Mouse (Mus musculus): Measurements from ENCODE around the gene Ncs1. TPM values are rescaled to one million over a fixed set of nuclear protein-coding genes. Genes with fewer than 3 reads are reported as not detected.
A peak's percentile ranks its signal among the peaks of the same experiment; 100 is the strongest.

Ncs1 gene
- polyA plus RNA-seq, 1 experiment from 2014 or later, result 0.62 TPM

- Histone ChIP-seq H3K4me2 (ENCODE audit: low read depth, low read length) (no peak overlapping the region), H3K27me3 (ENCODE audit: insufficient read depth, low read length) (no peaks in the 10 kb centered on the region), H3K4me1 (ENCODE audit: insufficient read depth) (no peaks in the 10 kb centered on the region), H3K9me3 (ENCODE audit: low read length) (no peaks in the 10 kb centered on the region), H3K9ac (replicated peaks) (no peak overlapping the region), H3K4me3 (ENCODE audit: low read depth, low read length) (no peak overlapping the region), H3K27ac (ENCODE audit: low read depth) (no peak overlapping the region), H3K36me3 (replicated peaks; ENCODE audit: insufficient read depth, low read length) (no peaks in the 10 kb centered on the region)
- ATAC-seq, result no peak
- no peak for DNase-seq
- TF ChIP-seq EP300 (IDR thresholded peaks at IDR 0.05; ENCODE audit: low read depth), result no peak
- no peak for TF ChIP-seq CTCF (IDR thresholded peaks at IDR 0.05; ENCODE audit: low read depth)
- 68% methylated on average over 6 of the region's 6 CpGs for WGBS (ENCODE audit: insufficient replicate concordance)
Measured at GRCm38 (mm10) chr2:31267447-31267846, 21.8 kb downstream of the Ncs1 start.

- TF ChIP-seq EP300 (IDR thresholded peaks at IDR 0.05; ENCODE audit: low read depth) (no peak), CTCF (IDR thresholded peaks at IDR 0.05; ENCODE audit: low read depth) (no peak)
- WGBS (ENCODE audit: insufficient replicate concordance), result 38% methylated on average over 5 of the region's 5 CpGs
- no peak overlapping the region for H3K4me3 ChIP-seq (ENCODE audit: low read depth, low read length)
- no peaks in the 10 kb centered on the region for H3K9me3 ChIP-seq (ENCODE audit: low read length)
- no peaks in the 10 kb centered on the region for H3K4me1 ChIP-seq (ENCODE audit: insufficient read depth)
- no peak overlapping the region for H3K27ac ChIP-seq (ENCODE audit: low read depth)
- no peak overlapping the region for H3K9ac ChIP-seq (replicated peaks)
- H3K36me3 ChIP-seq (replicated peaks; ENCODE audit: insufficient read depth, low read length), result no peaks in the 10 kb centered on the region
- ATAC-seq (no peak), DNase-seq (no peak)
- H3K27me3 ChIP-seq (ENCODE audit: insufficient read depth, low read length), result no peaks in the 10 kb centered on the region
- H3K4me2 ChIP-seq (ENCODE audit: low read depth, low read length), result no peak overlapping the region
Measured at GRCm38 (mm10) chr2:31268631-31269030, 23.0 kb downstream of the Ncs1 start.

GRCm38 (mm10) chr2:31269188-31269587 lies 23.6 kb downstream of the Ncs1 start:
- Histone ChIP-seq H3K9ac (replicated peaks) (no peak overlapping the region), H3K9me3 (ENCODE audit: low read length) (no peaks in the 10 kb centered on the region), H3K4me3 (ENCODE audit: low read depth, low read length) (no peak overlapping the region), H3K4me2 (ENCODE audit: low read depth, low read length) (no peak overlapping the region), H3K27ac (ENCODE audit: low read depth) (no peak overlapping the region), H3K36me3 (replicated peaks; ENCODE audit: insufficient read depth, low read length) (no peaks in the 10 kb centered on the region), H3K4me1 (ENCODE audit: insufficient read depth) (no peaks in the 10 kb centered on the region), H3K27me3 (ENCODE audit: insufficient read depth, low read length) (no peaks in the 10 kb centered on the region)
- TF ChIP-seq CTCF (IDR thresholded peaks at IDR 0.05; ENCODE audit: low read depth) (no peak), EP300 (IDR thresholded peaks at IDR 0.05; ENCODE audit: low read depth) (no peak)
- DNase-seq (no peak), ATAC-seq (no peak)
- WGBS (ENCODE audit: insufficient replicate concordance), result 86% methylated on average over 6 of the region's 6 CpGs

- H3K4me3 ChIP-seq (ENCODE audit: low read depth, low read length), result no peak overlapping the region
- H3K27ac ChIP-seq (ENCODE audit: low read depth), result no peak overlapping the region
- TF ChIP-seq CTCF (IDR thresholded peaks at IDR 0.05; ENCODE audit: low read depth) (no peak), EP300 (IDR thresholded peaks at IDR 0.05; ENCODE audit: low read depth) (no peak)
- H3K4me2 ChIP-seq (ENCODE audit: low read depth, low read length), result no peak overlapping the region
- H3K9ac ChIP-seq (replicated peaks), result no peak overlapping the region
- DNase-seq (no peak), ATAC-seq (no peak)
- no peaks in the 10 kb centered on the region for H3K27me3 ChIP-seq (ENCODE audit: insufficient read depth, low read length)
- WGBS (ENCODE audit: insufficient replicate concordance), result 84% methylated on average over 10 of the region's 10 CpGs
- no peaks in the 10 kb centered on the region for H3K4me1 ChIP-seq (ENCODE audit: insufficient read depth)
- no peaks in the 10 kb centered on the region for H3K9me3 ChIP-seq (ENCODE audit: low read length)
- no peaks in the 10 kb centered on the region for H3K36me3 ChIP-seq (replicated peaks; ENCODE audit: insufficient read depth, low read length)
Measured at GRCm38 (mm10) chr2:31269847-31270246, 24.2 kb downstream of the Ncs1 start.

- Histone ChIP-seq H3K9ac (replicated peaks) (no peak overlapping the region), H3K4me1 (ENCODE audit: insufficient read depth) (no peaks in the 10 kb centered on the region), H3K4me2 (ENCODE audit: low read depth, low read length) (no peak overlapping the region), H3K36me3 (replicated peaks; ENCODE audit: insufficient read depth, low read length) (no peaks in the 10 kb centered on the region), H3K4me3 (ENCODE audit: low read depth, low read length) (no peak overlapping the region), H3K27me3 (ENCODE audit: insufficient read depth, low read length) (no peaks in the 10 kb centered on the region), H3K9me3 (ENCODE audit: low read length) (no peaks in the 10 kb centered on the region), H3K27ac (ENCODE audit: low read depth) (no peak overlapping the region)
- TF ChIP-seq CTCF (IDR thresholded peaks at IDR 0.05; ENCODE audit: low read depth) (no peak), EP300 (IDR thresholded peaks at IDR 0.05; ENCODE audit: low read depth) (no peak)
- DNase-seq (no peak), ATAC-seq (no peak)
- WGBS (ENCODE audit: insufficient replicate concordance), result 77% methylated on average over 8 of the region's 8 CpGs
Measured at GRCm38 (mm10) chr2:31270470-31270869, 24.8 kb downstream of the Ncs1 start.

DNA sequence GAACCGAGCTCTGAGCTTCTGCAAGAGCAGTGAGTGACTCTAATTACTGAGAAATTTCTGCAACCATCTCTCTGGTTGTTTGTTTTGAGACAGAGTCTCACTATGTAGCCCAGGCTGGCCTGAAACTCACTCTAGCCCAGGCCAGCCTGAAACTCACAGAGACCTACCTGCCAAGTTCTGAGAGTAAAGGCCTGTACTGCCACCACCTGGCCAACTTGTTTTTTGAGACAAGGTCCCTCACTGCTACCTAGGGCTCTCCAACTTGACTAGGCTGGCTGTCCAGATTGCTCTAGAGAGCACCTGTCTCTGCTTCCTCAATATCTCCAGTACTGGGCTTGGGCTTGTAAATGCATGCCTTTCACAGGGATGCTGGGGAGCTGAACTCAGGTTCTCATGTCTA lies 25.4 kb downstream of the Ncs1 start:
- no peak for DNase-seq
- 82% methylated on average over 1 of the region's 1 CpGs for WGBS (ENCODE audit: insufficient replicate concordance)
- Histone ChIP-seq H3K36me3 (replicated peaks; ENCODE audit: insufficient read depth, low read length) (no peaks in the 10 kb centered on the region), H3K4me1 (ENCODE audit: insufficient read depth) (no peaks in the 10 kb centered on the region), H3K9ac (replicated peaks) (no peak overlapping the region), H3K4me2 (ENCODE audit: low read depth, low read length) (no peak overlapping the region), H3K9me3 (ENCODE audit: low read length) (no peaks in the 10 kb centered on the region), H3K27me3 (ENCODE audit: insufficient read depth, low read length) (no peaks in the 10 kb centered on the region), H3K4me3 (ENCODE audit: low read depth, low read length) (no peak overlapping the region), H3K27ac (ENCODE audit: low read depth) (no peak overlapping the region)
- TF ChIP-seq EP300 (IDR thresholded peaks at IDR 0.05; ENCODE audit: low read depth) (no peak), CTCF (IDR thresholded peaks at IDR 0.05; ENCODE audit: low read depth) (peak; percentile 30; the same call in 1 of the 2 replicates)
- ATAC-seq, result no peak

- no peak overlapping the region for H3K4me2 ChIP-seq (ENCODE audit: low read depth, low read length)
- no peaks in the 10 kb centered on the region for H3K36me3 ChIP-seq (replicated peaks; ENCODE audit: insufficient read depth, low read length)
- H3K4me1 ChIP-seq (ENCODE audit: insufficient read depth), result no peaks in the 10 kb centered on the region
- H3K9me3 ChIP-seq (ENCODE audit: low read length), result no peaks in the 10 kb centered on the region
- H3K4me3 ChIP-seq (ENCODE audit: low read depth, low read length), result no peak overlapping the region
- H3K27ac ChIP-seq (ENCODE audit: low read depth), result no peak overlapping the region
- ATAC-seq, result no peak
- WGBS (ENCODE audit: insufficient replicate concordance), result 85% methylated on average over 6 of the region's 6 CpGs
- H3K9ac ChIP-seq (replicated peaks), result no peak overlapping the region
- TF ChIP-seq CTCF (IDR thresholded peaks at IDR 0.05; ENCODE audit: low read depth), result no peak
- TF ChIP-seq EP300 (IDR thresholded peaks at IDR 0.05; ENCODE audit: low read depth), result no peak
- H3K27me3 ChIP-seq (ENCODE audit: insufficient read depth, low read length), result no peaks in the 10 kb centered on the region
- DNase-seq, result no peak
Measured at GRCm38 (mm10) chr2:31274993-31275392, 29.4 kb downstream of the Ncs1 start.

All from liver, postnatal 0 days (tissue).